Mouse (Mus musculus) cerebellum, adult 2 months (tissue): ENCODE results near the gene Shb. TPM values are rescaled to one million over a fixed set of nuclear protein-coding genes. Genes with fewer than 3 reads are reported as not detected.
A peak's percentile ranks its signal among the peaks of the same experiment; 100 is the strongest.

Source experiments
- DNase-seq, 2 experiments: peaks; one replicate each; pipeline ENCODE4 v3.0.0; 2021
- H3K27ac ChIP-seq: fragments of 200-500 bp; 2 replicates; pipeline ENCODE4 v1.5.1; 2012; ENCODE audit warnings: low read length, control low read depth, inconsistent platforms; ENCODE audit not compliant: insufficient read depth
- H3K27me3 ChIP-seq: fragments of 200-500 bp; 2 replicates; pipeline ENCODE4 v1.6.1; 2012; ENCODE audit warnings: inconsistent platforms, mild to moderate bottlenecking, low read length, moderate library complexity; ENCODE audit not compliant: control insufficient read depth, insufficient read depth
- H3K4me1 ChIP-seq: fragments of 200-500 bp; 2 replicates; pipeline ENCODE4 v1.6.1; 2011; ENCODE audit warnings: low read length; ENCODE audit not compliant: control insufficient read depth, insufficient read depth
- H3K4me3 ChIP-seq: fragments of 200-500 bp; replicated peaks from 2 replicates; pipeline ENCODE3; 2011; ENCODE audit warnings: mild to moderate bottlenecking, low read depth, low read length, control low read depth; ENCODE audit not compliant: insufficient read depth
- CTCF ChIP-seq: fragments of 200-500 bp; IDR thresholded peaks from 2 replicates; pipeline ENCODE4 v1.5.1; 2011; ENCODE audit warnings: low read depth, mild to moderate bottlenecking, control low read depth, low read length, moderate library complexity, borderline replicate concordance; ENCODE audit not compliant: insufficient read depth
- POLR2A ChIP-seq: fragments of 200-500 bp; IDR thresholded peaks from 2 replicates; pipeline ENCODE4 v1.6.1; 2011; ENCODE audit warnings: low read length, control low read depth, borderline replicate concordance; ENCODE audit not compliant: insufficient read depth
- WGBS: fragments of 180-500 bp; shearing (Covaris S2); methylation state at CpG from one replicate; pipeline ENCODE4 v1.1.7; 2018; 5-methylcytosine and 5-hydroxymethylcytosine counted together
- polyA plus RNA-seq: library from polyadenylated mRNA; depleted of rRNA; stranded (reverse); fragments of >200 nt; gene quantifications from 2 replicates; pipeline ENCODE4 v1.2.3, GENCODE M21; 2012

Gene Shb
- polyA plus RNA-seq, 1 experiment, result 8.3 TPM

GRCm38 (mm10) chr4:45507476-45507875 lies 24.8 kb downstream of the Shb start:
- H3K27ac ChIP-seq, result no peak overlapping the region
- TF ChIP-seq POLR2A (no peak), CTCF (no peak)
- H3K4me3 ChIP-seq, result no peak overlapping the region
- DNase-seq, result no peak
- H3K4me1 ChIP-seq, result peaks cover 3% of the 10 kb centered on the region; the same call in 1 of the 2 replicates
- no peaks in the 10 kb centered on the region; the same call in 1 of the 2 replicates for H3K27me3 ChIP-seq
- WGBS, result 93% methylated on average over 1 of the region's 1 CpGs

GRCm38 (mm10) chr4:45507039-45507438 lies 25.2 kb downstream of the Shb start:
- no peak for TF ChIP-seq POLR2A
- TF ChIP-seq CTCF, result no peak
- 84% methylated on average over 9 of the region's 9 CpGs for WGBS

GRCm38 (mm10) chr4:45506613-45507012 lies 25.7 kb downstream of the Shb start:
- no peak for DNase-seq
- no peak overlapping the region for H3K4me3 ChIP-seq
- H3K27me3 ChIP-seq, result no peaks in the 10 kb centered on the region; the same call in 1 of the 2 replicates
- no peak for TF ChIP-seq CTCF
- TF ChIP-seq POLR2A, result no peak
- H3K27ac ChIP-seq, result no peak overlapping the region
- 87% methylated on average over 5 of the region's 5 CpGs for WGBS
- H3K4me1 ChIP-seq, result peaks cover 3% of the 10 kb centered on the region; the same call in 1 of the 2 replicates

More at GRCm38 (mm10) chr4:45507039-45507438, 25.2 kb downstream of the Shb start:
- Histone ChIP-seq H3K4me1 (peaks cover 3% of the 10 kb centered on the region; the same call in 1 of the 2 replicates), H3K4me3 (no peak overlapping the region), H3K27me3 (no peaks in the 10 kb centered on the region; the same call in 1 of the 2 replicates), H3K27ac (no peak overlapping the region)
- DNase-seq, result no peak

- no peaks in the 10 kb centered on the region; the same call in 1 of the 2 replicates for H3K27me3 ChIP-seq
- H3K4me1 ChIP-seq, result peaks cover 3% of the 10 kb centered on the region; the same call in 1 of the 2 replicates
- H3K4me3 ChIP-seq, result no peak overlapping the region
- no peak overlapping the region for H3K27ac ChIP-seq
- DNase-seq, result no peak
- 98% methylated on average over 2 of the region's 2 CpGs for WGBS
- TF ChIP-seq CTCF (no peak), POLR2A (no peak)
Measured at GRCm38 (mm10) chr4:45505671-45506070, 26.6 kb downstream of the Shb start.

- peaks cover 3% of the 10 kb centered on the region; the same call in 1 of the 2 replicates for H3K4me1 ChIP-seq
- no peak for DNase-seq
- no peak overlapping the region for H3K27ac ChIP-seq
- H3K27me3 ChIP-seq, result no peaks in the 10 kb centered on the region; the same call in 1 of the 2 replicates
- 97% methylated on average over 6 of the region's 6 CpGs for WGBS
- no peak overlapping the region for H3K4me3 ChIP-seq
- TF ChIP-seq POLR2A, result no peak
Measured at GRCm38 (mm10) chr4:45505191-45505590, 27.1 kb downstream of the Shb start.

- H3K27me3 ChIP-seq, result no peaks in the 10 kb centered on the region; the same call in 1 of the 2 replicates
- H3K27ac ChIP-seq, result no peak overlapping the region
- no peaks in the 10 kb centered on the region for H3K4me1 ChIP-seq
- peak; percentile 15 to 38 for DNase-seq
- 62% methylated on average over 3 of the region's 3 CpGs for WGBS
- no peak for TF ChIP-seq POLR2A
- no peak for TF ChIP-seq CTCF
- H3K4me3 ChIP-seq, result no peak overlapping the region
Measured at GRCm38 (mm10) chr4:45503816-45504215, 28.5 kb downstream of the Shb start.

GRCm38 (mm10) chr4:45503380-45503779 lies 28.9 kb downstream of the Shb start:
- WGBS, result 81% methylated on average over 6 of the region's 6 CpGs
- no peaks in the 10 kb centered on the region for H3K4me1 ChIP-seq
- H3K4me3 ChIP-seq, result no peak overlapping the region
- DNase-seq, result no peak
- H3K27ac ChIP-seq, result no peak overlapping the region
- TF ChIP-seq POLR2A, result no peak
- TF ChIP-seq CTCF, result no peak
- no peaks in the 10 kb centered on the region; the same call in 1 of the 2 replicates for H3K27me3 ChIP-seq

- H3K4me1 ChIP-seq, result no peaks in the 10 kb centered on the region
- 88% methylated on average over 9 of the region's 9 CpGs for WGBS
- no peaks in the 10 kb centered on the region; the same call in 1 of the 2 replicates for H3K27me3 ChIP-seq
- TF ChIP-seq CTCF, result no peak
- TF ChIP-seq POLR2A, result no peak
- no peak overlapping the region for H3K4me3 ChIP-seq
- H3K27ac ChIP-seq, result no peak overlapping the region
- no peak for DNase-seq
Measured at GRCm38 (mm10) chr4:45502002-45502401, 30.3 kb downstream of the Shb start.

GRCm38 (mm10) chr4:45500381-45500780 lies 31.9 kb downstream of the Shb start:
- Histone ChIP-seq H3K4me1 (no peaks in the 10 kb centered on the region), H3K27ac (no peak overlapping the region), H3K27me3 (no peaks in the 10 kb centered on the region; the same call in 1 of the 2 replicates), H3K4me3 (no peak overlapping the region)
- no peak for TF ChIP-seq POLR2A
- no peak for TF ChIP-seq CTCF
- WGBS, result 63% methylated on average over 8 of the region's 8 CpGs
- DNase-seq, result no peak
